Mouse (Mus musculus): Measurements from ENCODE around the gene Ncoa6.

DNA sequence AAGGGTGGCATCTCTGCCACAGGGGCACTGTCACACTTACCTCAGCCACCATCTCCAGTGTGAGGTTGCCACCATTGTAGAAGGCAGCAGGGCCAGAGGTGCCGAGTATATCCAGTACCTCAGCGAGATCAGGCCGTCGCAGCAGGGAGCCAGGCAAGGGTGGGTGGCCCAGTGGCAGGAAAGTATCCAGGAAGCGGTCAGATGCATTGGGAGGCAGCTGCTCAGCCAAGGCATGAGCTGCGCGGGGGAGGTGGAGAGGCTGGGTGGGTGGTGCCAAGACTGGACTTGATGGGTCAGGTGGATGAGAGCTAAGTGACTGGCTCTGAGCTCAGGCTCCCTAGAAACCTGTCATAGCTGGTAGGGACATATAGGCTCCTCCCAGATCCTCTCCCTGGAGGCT is 28.9 kb upstream of the Ncoa6 start:
- no peak for TF ChIP-seq CHD2 (IDR thresholded peaks at IDR 0.05; ENCODE audit: low read depth, low read length)
- TF ChIP-seq MAFK (IDR thresholded peaks at IDR 0.05; ENCODE audit: insufficient read depth, low read depth, low read length) = no peak
- no peak for TF ChIP-seq ZC3H11A (IDR thresholded peaks at IDR 0.05; ENCODE audit: borderline replicate concordance, low read depth, low read length)
- no peak for TF ChIP-seq HCFC1 (IDR thresholded peaks at IDR 0.05; ENCODE audit: borderline replicate concordance, insufficient read depth, low read length)
